Mouse (Mus musculus): ENCODE results near the gene Rhd. TPM values are rescaled to one million over a fixed set of nuclear protein-coding genes. Genes with fewer than 3 reads are reported as not detected.
A peak's percentile ranks its signal among the peaks of the same experiment; 100 is the strongest.

Gene Rhd
- polyA plus RNA-seq, 1 experiment from 2014 or later: 2.9 TPM

DNA sequence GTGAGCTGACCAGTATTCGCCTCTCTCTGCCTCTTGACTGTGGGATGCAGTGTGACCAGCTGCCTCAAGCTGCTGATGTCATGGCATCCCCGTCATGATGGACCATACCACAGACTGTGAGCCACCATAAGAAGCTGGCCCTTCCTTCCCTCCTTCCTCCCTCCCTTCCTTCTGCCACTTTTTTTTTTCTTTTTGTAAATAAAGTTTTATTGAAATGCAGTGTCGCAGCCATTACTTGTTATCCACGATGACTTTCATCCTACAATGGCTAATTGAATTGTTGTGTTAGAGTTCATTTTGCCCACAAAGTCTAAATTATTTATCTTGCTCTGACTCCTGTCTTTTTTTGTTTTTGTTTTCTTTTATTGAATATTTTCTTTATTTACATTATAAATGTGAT, 5.8 kb upstream of the Rhd start:
- no peaks in the 10 kb centered on the region for H3K27me3 ChIP-seq
- no peak overlapping the region for H3K4me2 ChIP-seq (replicated peaks)
- no peaks in the 10 kb centered on the region for H3K36me3 ChIP-seq
- no peaks in the 10 kb centered on the region for H3K9me3 ChIP-seq (replicated peaks)
- WGBS: 85% methylated on average over 4 of the region's 4 CpGs
- no peak overlapping the region for H3K9ac ChIP-seq
- no peak for ATAC-seq (ENCODE audit: insufficient number of reproducible peaks, low FRiP score, low TSS enrichment, low read depth)
- no peak overlapping the region for H3K27ac ChIP-seq (replicated peaks)
- H3K4me3 ChIP-seq (replicated peaks): no peak overlapping the region
- H3K4me1 ChIP-seq: peaks cover 17% of the 10 kb centered on the region

DNA sequence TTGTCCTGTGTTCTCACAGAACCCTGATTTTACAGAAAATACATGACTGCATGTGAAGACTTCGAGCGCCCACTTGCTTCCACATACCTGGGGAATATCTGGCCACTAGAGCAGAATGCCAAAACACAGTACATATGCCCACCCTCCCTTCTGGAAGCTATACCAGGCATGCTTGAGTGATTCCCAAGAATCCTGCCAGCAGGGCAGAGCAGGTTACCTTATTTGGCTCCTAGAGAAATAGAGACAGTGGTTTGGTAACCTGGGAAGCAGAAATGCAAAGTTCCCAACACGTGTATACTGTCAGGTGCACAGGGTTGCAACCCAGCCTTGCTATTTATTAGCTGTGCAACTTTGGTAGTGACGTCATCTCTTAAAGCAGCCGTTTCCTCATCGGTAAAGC, 2.5 kb upstream of the Rhd start:
- H3K27me3 ChIP-seq: no peaks in the 10 kb centered on the region
- no peak for ATAC-seq (ENCODE audit: insufficient number of reproducible peaks, low FRiP score, low TSS enrichment, low read depth)
- H3K4me3 ChIP-seq (replicated peaks): no peak overlapping the region
- no peaks in the 10 kb centered on the region for H3K36me3 ChIP-seq
- WGBS: 70% methylated on average over 6 of the region's 6 CpGs
- no peak overlapping the region for H3K4me2 ChIP-seq (replicated peaks)
- H3K9ac ChIP-seq: no peak overlapping the region
- no peak overlapping the region for H3K27ac ChIP-seq (replicated peaks)
- H3K4me1 ChIP-seq: peaks cover 3% of the 10 kb centered on the region; the same call in 1 of the 2 replicates
- no peaks in the 10 kb centered on the region for H3K9me3 ChIP-seq (replicated peaks)

- Histone ChIP-seq H3K36me3 (no peaks in the 10 kb centered on the region), H3K4me2 (replicated peaks) (no peak overlapping the region), H3K4me1 (peaks cover 3% of the 10 kb centered on the region; the same call in 1 of the 2 replicates), H3K4me3 (replicated peaks) (no peak overlapping the region), H3K27ac (replicated peaks) (no peak overlapping the region), H3K27me3 (no peaks in the 10 kb centered on the region), H3K9ac (no peak overlapping the region), H3K9me3 (replicated peaks) (no peaks in the 10 kb centered on the region)
- ATAC-seq (ENCODE audit: insufficient number of reproducible peaks, low FRiP score, low TSS enrichment, low read depth): no peak
- WGBS: 62% methylated on average over 7 of the region's 7 CpGs
Observed at GRCm38 (mm10) chr4:134862996-134863395, 1.3 kb upstream of the Rhd start.

GRCm38 (mm10) chr4:134865340-134865739, 1.0 kb downstream of the Rhd start:
- WGBS: 61% methylated on average over 6 of the region's 6 CpGs
- no peak overlapping the region for H3K27ac ChIP-seq (replicated peaks)
- ATAC-seq (ENCODE audit: insufficient number of reproducible peaks, low FRiP score, low TSS enrichment, low read depth): no peak

GRCm38 (mm10) chr4:134865789-134866188, 1.5 kb downstream of the Rhd start:
- no peak for ATAC-seq (ENCODE audit: insufficient number of reproducible peaks, low FRiP score, low TSS enrichment, low read depth)
- WGBS: 91% methylated on average over 5 of the region's 5 CpGs
- H3K4me1 ChIP-seq: peaks cover 15% of the 10 kb centered on the region
- peaks cover 17% of the 10 kb centered on the region for H3K27me3 ChIP-seq
- no peak overlapping the region for H3K27ac ChIP-seq (replicated peaks)
- no peak overlapping the region for H3K4me3 ChIP-seq (replicated peaks)
- no peaks in the 10 kb centered on the region for H3K36me3 ChIP-seq
- no peak overlapping the region for H3K4me2 ChIP-seq (replicated peaks)
- no peak overlapping the region for H3K9ac ChIP-seq
- H3K9me3 ChIP-seq (replicated peaks): no peaks in the 10 kb centered on the region

More at GRCm38 (mm10) chr4:134865340-134865739, 1.0 kb downstream of the Rhd start:
- no peak overlapping the region for H3K4me2 ChIP-seq (replicated peaks)
- peaks cover 15% of the 10 kb centered on the region for H3K4me1 ChIP-seq
- no peak overlapping the region for H3K4me3 ChIP-seq (replicated peaks)
- no peak overlapping the region for H3K9ac ChIP-seq
- no peaks in the 10 kb centered on the region for H3K36me3 ChIP-seq
- no peaks in the 10 kb centered on the region for H3K9me3 ChIP-seq (replicated peaks)
- H3K27me3 ChIP-seq: peaks cover 13% of the 10 kb centered on the region

DNA sequence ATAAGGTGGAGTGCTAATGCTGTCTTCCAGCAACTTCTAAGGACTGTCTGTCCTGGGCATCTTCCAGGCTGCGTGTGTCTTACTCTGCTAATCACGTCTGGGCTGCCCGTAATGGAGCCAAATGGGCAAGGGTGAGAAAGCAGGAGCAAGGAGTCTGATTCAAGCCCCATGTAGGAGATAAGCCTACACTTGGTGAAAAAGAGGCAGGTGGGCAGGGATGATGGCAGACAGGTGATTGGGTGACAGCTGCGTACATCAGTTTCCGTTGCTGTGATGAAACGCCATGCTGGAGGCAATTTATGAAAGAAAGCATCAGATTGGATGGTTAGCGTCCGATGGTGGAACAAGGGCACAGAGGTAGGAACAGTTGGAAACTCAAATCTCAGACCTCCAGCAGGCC, 2.9 kb downstream of the Rhd start:
- WGBS: 90% methylated on average over 8 of the region's 8 CpGs
- Histone ChIP-seq H3K36me3 (no peaks in the 10 kb centered on the region), H3K27me3 (peaks cover 17% of the 10 kb centered on the region), H3K9me3 (replicated peaks) (no peaks in the 10 kb centered on the region), H3K4me2 (replicated peaks) (no peak overlapping the region), H3K4me3 (replicated peaks) (no peak overlapping the region), H3K27ac (replicated peaks) (no peak overlapping the region), H3K4me1 (peaks cover 15% of the 10 kb centered on the region), H3K9ac (no peak overlapping the region)
- no peak for ATAC-seq (ENCODE audit: insufficient number of reproducible peaks, low FRiP score, low TSS enrichment, low read depth)

DNA sequence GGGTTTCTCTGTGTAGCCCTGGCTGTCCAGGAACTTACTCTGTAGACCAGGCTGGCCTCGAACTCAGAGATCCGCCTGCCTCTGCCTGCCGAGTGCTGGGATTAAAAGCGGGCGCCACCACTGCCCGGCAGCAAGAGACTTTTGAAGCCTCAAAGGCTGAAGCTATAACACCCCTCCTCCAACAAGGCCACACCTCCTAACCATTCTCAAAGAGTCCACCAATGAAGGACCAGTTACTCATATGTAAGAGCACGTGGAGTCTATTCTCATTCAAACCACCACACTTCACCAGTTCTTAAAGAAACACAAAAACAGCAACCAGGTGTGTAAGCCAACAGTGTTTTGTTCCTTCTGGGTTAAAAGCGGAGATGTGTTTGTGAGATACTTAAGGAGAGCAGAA, 3.3 kb downstream of the Rhd start:
- H3K9ac ChIP-seq: no peak overlapping the region
- ATAC-seq (ENCODE audit: insufficient number of reproducible peaks, low FRiP score, low TSS enrichment, low read depth): no peak
- H3K4me3 ChIP-seq (replicated peaks): no peak overlapping the region
- WGBS: 85% methylated on average over 8 of the region's 8 CpGs
- H3K36me3 ChIP-seq: no peaks in the 10 kb centered on the region
- H3K27me3 ChIP-seq: peaks cover 17% of the 10 kb centered on the region
- H3K27ac ChIP-seq (replicated peaks): no peak overlapping the region
- H3K4me2 ChIP-seq (replicated peaks): no peak overlapping the region
- no peaks in the 10 kb centered on the region for H3K9me3 ChIP-seq (replicated peaks)
- H3K4me1 ChIP-seq: peaks cover 15% of the 10 kb centered on the region

DNA sequence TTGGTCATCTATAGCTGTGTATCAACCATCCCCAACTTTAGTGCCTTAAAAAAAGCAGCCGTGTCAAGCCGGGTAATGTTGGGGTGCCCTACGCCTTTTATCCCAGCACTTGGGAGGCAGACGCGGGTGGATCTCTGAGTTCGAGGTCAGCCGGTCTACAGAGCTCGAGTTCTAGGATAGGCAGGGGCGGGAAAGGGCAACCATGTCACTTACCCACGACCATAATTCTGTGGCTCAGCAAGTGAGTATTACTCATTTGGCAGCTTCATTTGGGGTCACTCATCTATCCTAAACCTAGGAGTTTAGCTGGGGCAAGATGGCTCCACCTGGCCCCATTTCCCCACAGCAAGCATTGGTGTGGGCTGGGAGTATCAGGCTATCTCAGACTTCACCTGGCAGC, 3.7 kb downstream of the Rhd start:
- WGBS: 86% methylated on average over 10 of the region's 10 CpGs
- Histone ChIP-seq H3K36me3 (no peaks in the 10 kb centered on the region), H3K27ac (replicated peaks) (no peak overlapping the region), H3K27me3 (peaks cover 17% of the 10 kb centered on the region), H3K4me2 (replicated peaks) (no peak overlapping the region), H3K4me1 (peaks cover 15% of the 10 kb centered on the region), H3K9me3 (replicated peaks) (no peaks in the 10 kb centered on the region), H3K4me3 (replicated peaks) (no peak overlapping the region), H3K9ac (no peak overlapping the region)
- ATAC-seq (ENCODE audit: insufficient number of reproducible peaks, low FRiP score, low TSS enrichment, low read depth): no peak

- H3K4me3 ChIP-seq (replicated peaks): no peak overlapping the region
- peaks cover 17% of the 10 kb centered on the region for H3K27me3 ChIP-seq
- peaks cover 15% of the 10 kb centered on the region for H3K4me1 ChIP-seq
- H3K9ac ChIP-seq: no peak overlapping the region
- no peak overlapping the region for H3K27ac ChIP-seq (replicated peaks)
- 11% methylated on average over 9 of the region's 9 CpGs for WGBS
- ATAC-seq (ENCODE audit: insufficient number of reproducible peaks, low FRiP score, low TSS enrichment, low read depth): peak; percentile 71
- no peaks in the 10 kb centered on the region for H3K9me3 ChIP-seq (replicated peaks)
- H3K4me2 ChIP-seq (replicated peaks): no peak overlapping the region
- H3K36me3 ChIP-seq: no peaks in the 10 kb centered on the region
Observed at GRCm38 (mm10) chr4:134868490-134868889, 4.2 kb downstream of the Rhd start.

DNA sequence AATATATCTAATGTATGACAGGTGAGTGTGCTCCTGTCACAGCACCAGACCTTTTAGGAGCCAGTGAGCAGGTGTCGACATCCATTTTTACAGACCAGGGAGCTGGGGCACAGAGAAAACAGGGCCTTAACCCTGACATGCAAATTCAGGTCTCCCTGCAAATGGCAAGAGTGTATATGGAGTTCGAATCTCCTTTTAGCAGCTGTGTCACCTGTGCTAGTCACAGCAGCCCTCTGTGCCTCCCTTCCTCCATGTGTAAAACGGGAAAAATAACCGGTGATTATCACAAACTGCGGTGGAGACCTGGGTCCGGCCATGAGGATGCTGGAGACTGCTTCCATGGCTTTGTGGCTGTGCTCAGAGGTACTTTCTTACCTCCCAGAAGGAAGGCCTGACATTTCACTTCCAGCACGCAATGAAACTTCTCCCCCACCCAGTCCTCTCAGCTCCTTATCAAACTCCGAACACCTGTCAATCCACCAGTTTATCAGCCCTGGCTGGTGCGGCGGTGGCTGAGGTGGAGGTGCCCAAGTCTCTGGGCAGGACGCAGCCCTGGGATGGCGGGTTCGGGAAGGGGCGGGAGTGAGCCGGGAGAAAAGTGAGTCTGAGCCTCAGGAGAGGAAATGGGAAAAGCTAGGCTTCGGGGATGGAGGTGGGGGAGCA, 4.9 kb downstream of the Rhd start:
- Histone ChIP-seq H3K4me2 (replicated peaks) (0 out of 2 replicates have a peak overlapping the region, but pooled peaks have one; percentile 2), H3K27me3 (peaks cover 17% of the 10 kb centered on the region), H3K27ac (replicated peaks) (no peak overlapping the region), H3K36me3 (no peaks in the 10 kb centered on the region), H3K4me3 (replicated peaks) (no peak overlapping the region), H3K9ac (no peak overlapping the region), H3K4me1 (peaks cover 15% of the 10 kb centered on the region), H3K9me3 (replicated peaks) (no peaks in the 10 kb centered on the region)
- 12% methylated on average over 16 of the region's 16 CpGs for WGBS
- no peak for ATAC-seq (ENCODE audit: insufficient number of reproducible peaks, low FRiP score, low TSS enrichment, low read depth)

GRCm38 (mm10) chr4:134869815-134870375, 5.6 kb downstream of the Rhd start:
- H3K4me3 ChIP-seq (replicated peaks): no peak overlapping the region
- H3K36me3 ChIP-seq: no peaks in the 10 kb centered on the region
- 35% methylated on average over 7 of the region's 7 CpGs for WGBS
- peaks cover 17% of the 10 kb centered on the region for H3K27me3 ChIP-seq
- no peaks in the 10 kb centered on the region for H3K9me3 ChIP-seq (replicated peaks)
- H3K27ac ChIP-seq (replicated peaks): no peak overlapping the region
- no peak overlapping the region for H3K9ac ChIP-seq
- ATAC-seq (ENCODE audit: insufficient number of reproducible peaks, low FRiP score, low TSS enrichment, low read depth): no peak
- H3K4me2 ChIP-seq (replicated peaks): 0 out of 2 replicates have a peak overlapping the region, but pooled peaks have one; percentile 2
- H3K4me1 ChIP-seq: peaks cover 15% of the 10 kb centered on the region

DNA sequence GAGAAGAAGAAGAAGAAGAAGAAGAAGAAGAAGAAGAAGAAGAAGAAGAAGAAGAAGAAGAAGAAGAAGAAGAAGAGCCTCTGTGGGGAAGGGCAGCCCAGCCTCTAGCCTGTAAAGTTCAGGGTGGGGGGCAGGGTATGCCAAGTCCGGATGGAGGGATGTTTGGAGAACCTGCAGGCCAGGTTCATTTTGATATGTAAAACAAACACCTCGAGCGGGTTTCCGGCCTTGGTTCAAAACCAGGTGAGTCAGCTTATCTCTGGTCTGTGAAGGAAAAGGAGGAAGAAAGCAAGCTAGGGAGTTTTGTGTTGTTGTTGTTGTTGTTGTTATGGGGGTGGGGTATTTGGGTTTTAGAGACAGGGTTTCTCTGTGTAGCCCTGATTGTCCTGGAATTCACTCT, 7.1 kb downstream of the Rhd start:
- H3K4me1 ChIP-seq: peaks cover 13% of the 10 kb centered on the region
- H3K4me3 ChIP-seq (replicated peaks): no peak overlapping the region
- no peaks in the 10 kb centered on the region for H3K36me3 ChIP-seq
- WGBS: 37% methylated on average over 4 of the region's 4 CpGs
- H3K27ac ChIP-seq (replicated peaks): no peak overlapping the region
- ATAC-seq (ENCODE audit: insufficient number of reproducible peaks, low FRiP score, low TSS enrichment, low read depth): no peak
- no peaks in the 10 kb centered on the region for H3K9me3 ChIP-seq (replicated peaks)
- H3K27me3 ChIP-seq: peaks cover 17% of the 10 kb centered on the region
- H3K4me2 ChIP-seq (replicated peaks): no peak overlapping the region
- no peak overlapping the region for H3K9ac ChIP-seq
